In the genomic region with DNA sequence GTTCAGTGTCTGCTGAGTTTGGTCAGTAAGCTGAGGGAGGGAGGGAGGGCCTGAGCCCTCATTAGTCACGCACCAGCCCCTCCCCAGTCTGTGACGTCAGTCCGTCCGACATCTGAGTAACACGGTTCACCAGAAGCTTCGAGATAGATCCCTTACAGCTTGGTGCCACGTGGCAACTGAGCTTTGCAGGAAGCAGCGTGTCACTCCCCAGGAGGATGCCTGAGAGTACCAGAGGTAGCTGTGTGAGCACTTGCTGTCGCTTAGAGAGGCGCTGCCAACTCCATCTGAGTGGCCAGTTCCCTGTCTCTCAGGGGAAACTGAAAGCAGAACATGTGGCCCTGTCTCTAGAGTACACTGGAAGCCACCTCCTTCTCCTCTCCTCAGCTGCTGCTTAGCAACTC, we compare ENCODE assay signal across 8 mouse cellular contexts. TPM values are rescaled to one million over a fixed set of nuclear protein-coding genes. Genes with fewer than 3 reads are reported as not detected.
DNase-seq lines count a peak whose midpoint lies in the region; ATAC-seq lines count a peak whose summit lies in the region.

No protein-coding gene starts in this region.

- no peak overlapping the region for H3K9ac ChIP-seq in forebrain, embryonic 11.5 days (ENCODE audit: low read length)
- H3K9ac ChIP-seq in hindbrain, embryonic 12.5 days, result no peak overlapping the region

- H3K9me3 ChIP-seq in forebrain, embryonic 10.5 days, result no peaks in the 10 kb centered on the region
- no peaks in the 10 kb centered on the region for H3K9me3 ChIP-seq in forebrain, embryonic 11.5 days (ENCODE audit: control insufficient read depth, low read length)
- no peaks in the 10 kb centered on the region for H3K9me3 ChIP-seq in hindbrain, embryonic 12.5 days (replicated peaks)

- H3K27ac ChIP-seq in forebrain, embryonic 10.5 days, result no peak overlapping the region
- H3K27ac ChIP-seq in forebrain, embryonic 11.5 days (ENCODE audit: low read depth, low read length), result no peak overlapping the region
- H3K27ac ChIP-seq in hindbrain, embryonic 12.5 days, result 0 out of 2 replicates have a peak overlapping the region, but pooled peaks have one; percentile 31

- H3K4me2 ChIP-seq in forebrain, embryonic 11.5 days (ENCODE audit: low read depth, low read length, severe bottlenecking), result no peak overlapping the region
- no peak overlapping the region for H3K4me2 ChIP-seq in hindbrain, embryonic 12.5 days (replicated peaks)

- no peak overlapping the region for H3K4me3 ChIP-seq in forebrain, embryonic 10.5 days
- no peak overlapping the region for H3K4me3 ChIP-seq in forebrain, embryonic 11.5 days (ENCODE audit: low read depth, low read length)
- no peak overlapping the region for H3K4me3 ChIP-seq in hindbrain, embryonic 12.5 days

- WGBS in forebrain, embryonic 10.5 days, result 61% methylated on average over 10 of the region's 10 CpGs
- 56% methylated on average over 10 of the region's 10 CpGs for WGBS in forebrain, embryonic 11.5 days
- WGBS in hindbrain, embryonic 12.5 days, result 55% methylated on average over 10 of the region's 10 CpGs

- H3K36me3 ChIP-seq in forebrain, embryonic 10.5 days (replicated peaks), result peaks cover 80% of the 10 kb centered on the region
- peaks cover 3% of the 10 kb centered on the region; the same call in 1 of the 2 replicates for H3K36me3 ChIP-seq in forebrain, embryonic 11.5 days (ENCODE audit: control insufficient read depth, insufficient read depth, low read length)
- peaks cover 27% of the 10 kb centered on the region for H3K36me3 ChIP-seq in hindbrain, embryonic 12.5 days

- H3K27me3 ChIP-seq in forebrain, embryonic 10.5 days (ENCODE audit: poor library complexity, severe bottlenecking), result no peaks in the 10 kb centered on the region
- no peaks in the 10 kb centered on the region for H3K27me3 ChIP-seq in forebrain, embryonic 11.5 days (ENCODE audit: control insufficient read depth, insufficient read depth, low read length)
- H3K27me3 ChIP-seq in hindbrain, embryonic 12.5 days, result no peaks in the 10 kb centered on the region

- no peak for ATAC-seq in forebrain, embryonic 11.5 days (replicated peaks; ENCODE audit: low FRiP score)
- peak; percentile 83 for ATAC-seq in common myeloid progenitor, adult 5-6 weeks (replicated peaks; ENCODE audit: low read depth, poor library complexity, severe bottlenecking)
- no peak for ATAC-seq in hindbrain, embryonic 12.5 days (ENCODE audit: low FRiP score)

- H3K4me1 ChIP-seq in forebrain, embryonic 10.5 days, result peaks cover 16% of the 10 kb centered on the region; the same call in 1 of the 2 replicates
- H3K4me1 ChIP-seq in forebrain, embryonic 11.5 days (replicated peaks; ENCODE audit: control insufficient read depth, insufficient read depth, low read length), result no peaks in the 10 kb centered on the region
- H3K4me1 ChIP-seq in hindbrain, embryonic 12.5 days, result peaks cover 10% of the 10 kb centered on the region; the same call in 1 of the 2 replicates

- DNase-seq in forebrain, embryonic 10.5 days (ENCODE audit: extremely low spot score, low spot score), result peak; percentile 28
- DNase-seq in forebrain, embryonic 11.5 days (ENCODE audit: low spot score), result no peak
- DNase-seq in 3T3-L1 (ENCODE audit: low read depth, low spot score), result peak; percentile 91
- peak; percentile 44 to 68 for DNase-seq in monocyte, adult 2 months (ENCODE audit: low read depth in 1 of 2, low spot score in 2 of 2)
- no peak for DNase-seq in layer of hippocampus, postnatal 14 days (ENCODE audit: low spot score in 2 of 2)
- DNase-seq in cerebellum, adult 9-11 months, result no peak

RNA-seq across cellular contexts. Expression of a gene that starts 49.8 kb away (rescaled TPM):
- polyA plus RNA-seq in forebrain, embryonic 10.5 days (2016; fragmentation: Nextera tagmentation; extraction: Ambion mirVana), result 114 and 124 TPM in 2 replicates
- 104 and 107 TPM in 2 replicates for polyA plus RNA-seq in forebrain, embryonic 11.5 days (2014; fragmentation: Nextera tagmentation; extraction: Ambion mirVana)
- total RNA-seq in common myeloid progenitor, adult 5-6 weeks (2017), result 26.9 and 37.8 TPM in 2 replicates
- 91.7 and 99.3 TPM in 2 replicates for polyA plus RNA-seq in hindbrain, embryonic 12.5 days (2016; fragmentation: Nextera tagmentation; extraction: Ambion mirVana)
- total RNA-seq in layer of hippocampus, postnatal 14 days (2021), result 10 to 100 TPM; 37.1 to 39.1 TPM

Comparison
In these comparisons a context has a peak if more than half of its experiments do, and no peak if none do; other contexts are left out.
1. DNase-seq: peak in forebrain, embryonic 10.5 days (single experiment), 3T3-L1 (single experiment) and monocyte, adult 2 months (2 of 2); none in forebrain, embryonic 11.5 days (single experiment), layer of hippocampus, postnatal 14 days (0 of 2) and cerebellum, adult 9-11 months (single experiment).